8 mouse cellular contexts compared by ENCODE assay signal in the genomic region with DNA sequence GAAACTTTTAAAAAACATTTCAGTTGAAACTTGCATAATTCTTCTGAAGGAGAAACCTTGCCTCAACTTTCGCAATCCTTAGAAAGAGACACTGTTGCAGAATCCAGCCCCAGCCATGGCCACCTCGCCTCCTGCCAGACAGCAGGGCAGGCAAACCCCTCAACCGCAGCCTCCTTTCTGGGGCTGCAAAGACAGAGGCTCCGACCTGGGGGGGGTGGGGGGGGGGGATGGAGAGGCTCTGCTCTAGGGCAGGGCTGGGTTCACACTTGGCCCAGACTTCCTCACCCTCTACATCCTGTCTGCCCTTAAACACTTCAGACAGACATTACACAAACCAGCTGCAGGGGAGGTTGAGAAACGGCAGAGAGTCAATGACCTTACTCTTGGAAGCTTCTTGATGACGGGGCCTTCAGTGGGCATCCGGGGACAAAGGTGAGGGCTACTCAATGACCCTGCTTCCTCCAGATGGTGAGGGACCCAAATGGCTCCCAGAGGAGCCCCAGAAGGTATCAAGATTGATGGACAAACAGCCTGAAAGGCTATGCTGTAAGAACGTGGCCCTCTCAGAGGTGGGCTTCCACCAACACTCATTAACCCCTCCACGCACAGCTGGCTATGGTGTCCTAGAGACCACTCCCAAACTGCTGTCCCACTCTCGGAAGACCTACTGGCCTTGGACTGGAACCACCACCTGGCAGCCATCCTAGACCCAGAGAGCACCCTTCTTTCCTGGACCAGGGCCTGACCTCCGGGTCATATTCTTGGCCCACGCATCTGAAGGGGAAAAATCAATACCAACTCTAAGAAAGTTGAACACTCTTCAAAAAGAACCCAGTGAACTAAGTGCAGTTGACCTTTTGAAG. TPM values are rescaled to one million over a fixed set of nuclear protein-coding genes. Genes with fewer than 3 reads are reported as not detected.
DNase-seq lines count a peak whose midpoint lies in the region; ATAC-seq and TF ChIP-seq lines count a peak whose summit lies in the region.

No protein-coding gene starts in this region.

- no peaks in the 10 kb centered on the region for H3K27me3 ChIP-seq in heart, postnatal 0 days (ENCODE audit: control insufficient read depth, insufficient read depth, low read length)
- H3K27me3 ChIP-seq in limb, embryonic 12.5 days: no peaks in the 10 kb centered on the region
- no peaks in the 10 kb centered on the region for H3K27me3 ChIP-seq in midbrain, embryonic 13.5 days

- H3K36me3 ChIP-seq in heart, postnatal 0 days (replicated peaks; ENCODE audit: control insufficient read depth, insufficient read depth, low read length): no peaks in the 10 kb centered on the region
- peaks cover 12% of the 10 kb centered on the region; the same call in 1 of the 2 replicates for H3K36me3 ChIP-seq in limb, embryonic 12.5 days
- no peaks in the 10 kb centered on the region for H3K36me3 ChIP-seq in midbrain, embryonic 13.5 days

- peak; percentile 77 for DNase-seq in adrenal gland, adult 2 months
- no peak for DNase-seq in adrenal gland, postnatal 4 days (ENCODE audit: low spot score in 2 of 2)
- DNase-seq in adipocyte (ENCODE audit: low spot score): peak; percentile 65
- DNase-seq in heart, postnatal 0 days (ENCODE audit: low spot score): no peak
- DNase-seq in yolk sac, embryonic 10.5 days (ENCODE audit: low spot score): peak; percentile 80
- no peak for DNase-seq in left cerebral cortex, adult 18-20 months (ENCODE audit: low spot score in 2 of 2)

- H3K4me2 ChIP-seq in heart, postnatal 0 days (ENCODE audit: low read depth, low read length): peak overlapping the region; percentile 91
- peak overlapping the region; percentile 99 for H3K4me2 ChIP-seq in limb, embryonic 12.5 days
- peak overlapping the region; percentile 20; the same call in 1 of the 2 replicates for H3K4me2 ChIP-seq in midbrain, embryonic 13.5 days (replicated peaks)

- peaks cover 77% of the 10 kb centered on the region for H3K4me1 ChIP-seq in heart, postnatal 0 days (ENCODE audit: control insufficient read depth, insufficient read depth)
- H3K4me1 ChIP-seq in limb, embryonic 12.5 days (replicated peaks): peaks cover 87% of the 10 kb centered on the region
- H3K4me1 ChIP-seq in midbrain, embryonic 13.5 days (replicated peaks): peaks cover 91% of the 10 kb centered on the region

- 40% methylated on average over 12 of the region's 12 CpGs for WGBS in heart, postnatal 0 days
- WGBS in limb, embryonic 12.5 days: 37% methylated on average over 12 of the region's 12 CpGs
- WGBS in midbrain, embryonic 13.5 days: 80% methylated on average over 12 of the region's 12 CpGs

- no peak for TF ChIP-seq CTCF in heart, postnatal 0 days (IDR thresholded peaks at IDR 0.05; ENCODE audit: low read depth)

- no peak for ATAC-seq in heart, postnatal 0 days (ENCODE audit: insufficient read depth, low read depth)
- ATAC-seq in limb, embryonic 12.5 days (ENCODE audit: insufficient number of reproducible peaks, insufficient read depth, low FRiP score, low TSS enrichment, low read depth): no peak
- no peak for ATAC-seq in midbrain, embryonic 13.5 days

- no peak overlapping the region; the same call in 1 of the 2 replicates for H3K9ac ChIP-seq in heart, postnatal 0 days (replicated peaks; ENCODE audit: low read depth, low read length)
- no peak overlapping the region for H3K9ac ChIP-seq in limb, embryonic 12.5 days (replicated peaks)
- no peak overlapping the region for H3K9ac ChIP-seq in midbrain, embryonic 13.5 days (replicated peaks)

- no peaks in the 10 kb centered on the region for H3K9me3 ChIP-seq in heart, postnatal 0 days (replicated peaks; ENCODE audit: control insufficient read depth, low read length)
- H3K9me3 ChIP-seq in limb, embryonic 12.5 days: no peaks in the 10 kb centered on the region
- no peaks in the 10 kb centered on the region for H3K9me3 ChIP-seq in midbrain, embryonic 13.5 days

- peak overlapping the region; percentile 78 for H3K4me3 ChIP-seq in heart, postnatal 0 days (ENCODE audit: low read depth, low read length)
- peak overlapping the region; percentile 96 for H3K4me3 ChIP-seq in limb, embryonic 12.5 days (replicated peaks)
- H3K4me3 ChIP-seq in midbrain, embryonic 13.5 days (replicated peaks): no peak overlapping the region

- H3K27ac ChIP-seq in heart, postnatal 0 days (ENCODE audit: low read depth): peak overlapping the region; percentile 79
- H3K27ac ChIP-seq in limb, embryonic 12.5 days: peak overlapping the region; percentile 45; the same call in 1 of the 2 replicates
- no peak overlapping the region for H3K27ac ChIP-seq in midbrain, embryonic 13.5 days

- no peak for TF ChIP-seq EP300 in heart, postnatal 0 days (IDR thresholded peaks at IDR 0.05; ENCODE audit: low read depth)

RNA-seq across cellular contexts. Expression of a gene that starts 4.9 kb away (rescaled TPM):
- 10 to 100 TPM; 59.7 to 63.8 TPM for total RNA-seq in adrenal gland, adult 2 months (2021)
- polyA plus RNA-seq in adrenal gland, adult 2 months (2012; rRNA removed): 83.1 and 103 TPM in 2 replicates
- 100 to 1,000 TPM; 106 to 111 TPM for total RNA-seq in adrenal gland, postnatal 4 days (2021)
- total RNA-seq in heart, postnatal 0 days (2014; rRNA removed; ENCODE audit: low replicate concordance): 53.2 and 60.6 TPM in 2 replicates
- polyA plus RNA-seq in heart, postnatal 0 days (2015; fragmentation: Nextera tagmentation; extraction: Ambion mirVana): 7.7 and 9.3 TPM in 2 replicates
- polyA plus RNA-seq in limb, embryonic 12.5 days (2016; fragmentation: Nextera tagmentation; extraction: Ambion mirVana): 18.4 and 18.8 TPM in 2 replicates
- 9.3 and 9.9 TPM in 2 replicates for polyA plus RNA-seq in midbrain, embryonic 13.5 days (2015; fragmentation: Nextera tagmentation; extraction: Ambion mirVana)
- total RNA-seq in left cerebral cortex, adult 18-20 months (2021): 100 to 1,000 TPM; 115 to 128 TPM

RNA-seq across cellular contexts. Expression of a gene that starts 32.1 kb away (rescaled TPM):
- 10 to 100 TPM; 40.3 to 57.3 TPM for total RNA-seq in adrenal gland, adult 2 months (2021)
- polyA plus RNA-seq in adrenal gland, adult 2 months (2012; rRNA removed): 106 and 127 TPM in 2 replicates
- total RNA-seq in adrenal gland, postnatal 4 days (2021): 10 to 100 TPM; 54.9 to 56.3 TPM
- total RNA-seq in heart, postnatal 0 days (2014; rRNA removed; ENCODE audit: low replicate concordance): 45.8 and 69.2 TPM in 2 replicates
- polyA plus RNA-seq in heart, postnatal 0 days (2015; fragmentation: Nextera tagmentation; extraction: Ambion mirVana): 48.1 and 51.0 TPM in 2 replicates
- 96.0 and 99.2 TPM in 2 replicates for polyA plus RNA-seq in limb, embryonic 12.5 days (2016; fragmentation: Nextera tagmentation; extraction: Ambion mirVana)
- 91.2 and 92.7 TPM in 2 replicates for polyA plus RNA-seq in midbrain, embryonic 13.5 days (2015; fragmentation: Nextera tagmentation; extraction: Ambion mirVana)
- total RNA-seq in left cerebral cortex, adult 18-20 months (2021): 10 to 100 TPM; 28.0 to 29.5 TPM

Comparison
In these comparisons a context has a peak if more than half of its experiments do, and no peak if none do; other contexts are left out.
1. DNase-seq: peak in adrenal gland, adult 2 months (single experiment), adipocyte (single experiment) and yolk sac, embryonic 10.5 days (single experiment); none in adrenal gland, postnatal 4 days (0 of 2), heart, postnatal 0 days (single experiment) and left cerebral cortex, adult 18-20 months (0 of 2).
2. H3K4me2 ChIP-seq: peak in every context shown above with its lines; median percentile 99 in limb, embryonic 12.5 days; 91 in heart, postnatal 0 days; 20 in midbrain, embryonic 13.5 days.